Mouse (Mus musculus): ENCODE measurements around the gene Arhgap44.

GRCm38 (mm10) chr11:65092851-65093250, 69.9 kb downstream of the Arhgap44 start:
- no peak for TF ChIP-seq CTCF (IDR thresholded peaks at IDR 0.05; ENCODE audit: borderline replicate concordance, insufficient read depth, low read depth, low read length)
- TF ChIP-seq POLR2A (IDR thresholded peaks at IDR 0.05; ENCODE audit: borderline replicate concordance, insufficient read depth, low read length): no peak
